ENCODE assay signal across 17 mouse cellular contexts in the genomic region with DNA sequence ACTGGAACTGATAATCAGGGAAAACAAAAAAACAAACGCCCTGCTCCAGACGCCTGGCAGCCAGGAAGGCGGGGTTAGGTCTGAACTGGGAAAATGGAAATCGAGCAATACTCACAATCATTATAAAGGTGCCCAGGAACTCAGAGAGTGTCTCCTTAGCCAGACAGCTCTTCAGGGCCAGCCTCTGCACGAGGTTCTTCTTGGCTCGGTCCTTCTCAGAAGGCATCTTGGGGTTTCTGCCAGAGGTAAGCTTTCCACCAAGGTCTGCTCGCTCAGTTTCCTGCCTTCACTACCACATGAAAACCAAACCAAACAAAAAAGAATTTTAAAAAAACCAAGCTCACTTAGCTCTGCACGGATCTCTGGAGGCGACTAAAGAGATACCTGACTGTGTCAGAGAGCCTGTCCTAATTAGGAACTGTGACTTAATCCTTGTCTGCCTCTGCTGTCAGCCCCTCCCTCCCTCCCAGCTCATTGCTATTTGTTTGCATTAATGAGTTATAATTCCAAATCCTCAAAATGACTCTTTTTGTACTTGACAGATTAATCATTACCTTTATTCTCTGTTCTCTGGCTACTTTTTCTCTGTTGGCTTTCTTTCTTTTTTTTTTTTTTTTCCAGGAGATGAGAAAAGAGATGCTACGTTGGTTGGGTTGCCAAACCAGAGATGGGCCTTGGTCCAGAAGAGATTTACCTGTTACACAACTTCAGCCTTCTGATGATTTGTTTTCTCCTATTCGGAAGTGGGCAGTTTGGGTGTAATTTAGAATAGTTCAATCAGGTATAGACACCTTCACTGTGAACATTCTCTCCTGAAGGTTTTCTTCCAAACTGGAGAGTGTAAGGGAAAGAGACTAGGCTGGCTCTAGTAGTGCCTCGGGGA. TPM values are rescaled to one million over a fixed set of nuclear protein-coding genes. Genes with fewer than 3 reads are reported as not detected.
DNase-seq lines count a peak whose midpoint lies in the region; ATAC-seq and TF ChIP-seq lines count a peak whose summit lies in the region.
"Had no signal": no experiment of that assay in that cellular context is flagged by ENCODE, and none has a peak within 500 bp of the region (broad histone marks: within the 10 kb centered on the region; RNA-seq: fewer than 3 reads in every experiment).

No protein-coding gene starts in this region.

- H3K36me3 ChIP-seq in liver, embryonic 12.5 days, result no peaks in the 10 kb centered on the region
- no peaks in the 10 kb centered on the region for H3K36me3 ChIP-seq in kidney, adult 2 months (ENCODE audit: control insufficient read depth, insufficient read depth, low read length)
- H3K36me3 ChIP-seq: forebrain, embryonic 10.5 days; G1E; neural tube, embryonic 12.5 days had no signal

- whole genome bisulfite sequencing in bone marrow, adult 2 months, result 15% methylated on average over 12 of the region's 12 CpGs
- 36% methylated on average over 12 of the region's 12 CpGs for WGBS in liver, embryonic 12.5 days (ENCODE audit: insufficient replicate concordance)
- WGBS in kidney, adult 2 months, result 65% methylated on average over 12 of the region's 12 CpGs

- no peaks in the 10 kb centered on the region for H3K9me3 ChIP-seq in liver, embryonic 12.5 days (replicated peaks)
- H3K9me3 ChIP-seq: forebrain, embryonic 10.5 days; G1E; neural tube, embryonic 12.5 days had no signal

- H3K4me1 ChIP-seq in bone marrow, adult 2 months (ENCODE audit: control insufficient read depth, insufficient read depth, low read length), result peaks cover 9% of the 10 kb centered on the region
- H3K4me1 ChIP-seq in liver, embryonic 12.5 days, result peaks cover 98% of the 10 kb centered on the region
- no peaks in the 10 kb centered on the region for H3K4me1 ChIP-seq in kidney, adult 2 months (ENCODE audit: control insufficient read depth, insufficient read depth, low read length)
- H3K4me1 ChIP-seq: neural tube, embryonic 12.5 days had no signal

- TF ChIP-seq POLR2A in bone marrow, adult 2 months (IDR thresholded peaks at IDR 0.05; ENCODE audit: borderline replicate concordance, control insufficient read depth, low read depth, low read length), result no peak
- TF ChIP-seq POLR2A in kidney, adult 2 months (IDR thresholded peaks at IDR 0.05; ENCODE audit: low read depth, low read length), result no peak

- no peaks in the 10 kb centered on the region for H3K27me3 ChIP-seq in liver, embryonic 12.5 days (replicated peaks)
- no peaks in the 10 kb centered on the region for H3K27me3 ChIP-seq in kidney, adult 2 months (replicated peaks; ENCODE audit: control insufficient read depth, insufficient read depth, low read length)
- H3K27me3 ChIP-seq: neural tube, embryonic 12.5 days had no signal

- no peak for ATAC-seq in CD4-positive, CD25-positive, alpha-beta regulatory T cell, adult 4 months
- ATAC-seq in liver, embryonic 12.5 days, result no peak
- ATAC-seq: activated CD4-positive, CD25-positive, alpha-beta regulatory T cell, adult 4 months; hindbrain, embryonic 16.5 days; midbrain, embryonic 16.5 days had no signal

- DNase-seq in CD4-positive, CD25-positive, alpha-beta regulatory T cell, adult 2 months (ENCODE audit: low read depth, low spot score), result peak; percentile 39
- DNase-seq in thymus, postnatal 14 days, result peak; percentile 28
- DNase-seq in right cerebral cortex, adult 2 months (ENCODE audit: low spot score in 2 of 2), result no peak
- DNase-seq in ovary, postnatal 36 days (ENCODE audit: low spot score), result no peak
- DNase-seq in kidney, adult 2 months, result no peak
- DNase-seq: cerebellum, adult 8-10 months had no signal

- peak overlapping the region; percentile 81 for H3K27ac ChIP-seq in bone marrow, adult 2 months (ENCODE audit: control insufficient read depth, insufficient read depth, low read depth, low read length, poor library complexity)
- H3K27ac ChIP-seq in liver, embryonic 12.5 days, result peak overlapping the region; percentile 98
- no peak overlapping the region for H3K27ac ChIP-seq in kidney, adult 2 months (ENCODE audit: insufficient read depth, low read depth, low read length)
- H3K27ac ChIP-seq: forebrain, embryonic 10.5 days; layer of hippocampus, adult 2 months; left cerebral cortex, adult 2 months; neural tube, embryonic 12.5 days had no signal

- TF ChIP-seq CTCF in bone marrow, adult 2 months (IDR thresholded peaks at IDR 0.05; ENCODE audit: control insufficient read depth, insufficient read depth, low read length), result no peak
- TF ChIP-seq CTCF in kidney, adult 2 months (conservative IDR thresholded peaks at IDR 0.05; ENCODE audit: insufficient read depth, insufficient read length, low read depth, low read length), result no peak

- H3K4me3 ChIP-seq in bone marrow, adult 2 months (replicated peaks; ENCODE audit: control insufficient read depth, low read depth, low read length), result peak overlapping the region; percentile 41
- H3K4me3 ChIP-seq in liver, embryonic 12.5 days, result peak overlapping the region; percentile 45
- no peak overlapping the region for H3K4me3 ChIP-seq in kidney, adult 2 months (ENCODE audit: insufficient read depth, low read depth, low read length)
- H3K4me3 ChIP-seq: forebrain, embryonic 10.5 days; layer of hippocampus, adult 2 months; left cerebral cortex, adult 2 months; neural tube, embryonic 12.5 days had no signal

- peak overlapping the region; percentile 67 for H3K4me2 ChIP-seq in liver, embryonic 12.5 days
- H3K4me2 ChIP-seq: neural tube, embryonic 12.5 days had no signal

- H3K9ac ChIP-seq in liver, embryonic 12.5 days, result peak overlapping the region; percentile 71
- H3K9ac ChIP-seq: neural tube, embryonic 12.5 days had no signal

RNA-seq across cellular contexts. Expression of gene Aqp9, which starts 5.4 kb away (rescaled TPM):
- polyA plus RNA-seq in CD4-positive, CD25-positive, alpha-beta regulatory T cell, adult 4 months (2017; shearing (Covaris generic)), result under 1 TPM in 1 of 2 experiments, not detected in 1; 0.31 TPM
- 14.1 and 17.7 TPM in 2 replicates for polyA plus RNA-seq in bone marrow, adult 2 months (2011; ENCODE audit: insufficient read depth, insufficient read length, low replicate concordance, missing spikeins)
- polyA plus RNA-seq in liver, embryonic 12.5 days (2016; fragmentation: Nextera tagmentation; extraction: Ambion mirVana), result 10.1 and 10.3 TPM in 2 replicates
- 0.11 and 0.27 TPM in 2 replicates for polyA plus RNA-seq in kidney, adult 2 months (2012; rRNA removed)
- polyA plus RNA-seq: forebrain, embryonic 10.5 days had no signal

RNA-seq across cellular contexts. Expression of gene Aldh1a2, which starts 52.5 kb away (rescaled TPM):
- not detected for polyA plus RNA-seq in CD4-positive, CD25-positive, alpha-beta regulatory T cell, adult 4 months (2017; shearing (Covaris generic))
- 1.5 and 1.9 TPM in 2 replicates for polyA plus RNA-seq in bone marrow, adult 2 months (2011; ENCODE audit: insufficient read depth, insufficient read length, low replicate concordance, missing spikeins)
- 6.2 and 6.7 TPM in 2 replicates for polyA plus RNA-seq in liver, embryonic 12.5 days (2016; fragmentation: Nextera tagmentation; extraction: Ambion mirVana)
- 8.7 and 9.0 TPM in 2 replicates for polyA plus RNA-seq in kidney, adult 2 months (2012; rRNA removed)
- polyA plus RNA-seq: activated CD4-positive, CD25-positive, alpha-beta regulatory T cell, adult 4 months; G1E had no signal

Comparison
In these comparisons a context has a peak if more than half of its experiments do, and no peak if none do; other contexts are left out.
1. DNase-seq: peak in CD4-positive, CD25-positive, alpha-beta regulatory T cell, adult 2 months (single experiment) and thymus, postnatal 14 days (single experiment); none in right cerebral cortex, adult 2 months (0 of 2), ovary, postnatal 36 days (single experiment) and kidney, adult 2 months (single experiment).